Mouse (Mus musculus) midbrain, embryonic 13.5 days (tissue): ENCODE data around the gene Lce3f. TPM values are rescaled to one million over a fixed set of nuclear protein-coding genes. Genes with fewer than 3 reads are reported as not detected.

Experiments used
- ATAC-seq: fragments of 200-750 bp; cut with Nextera tagmentation; 2 replicates; pipeline ENCODE4 v1.8.0; 2017; ENCODE audit warnings: mild to moderate bottlenecking, moderate TSS enrichment, moderate library complexity
- H3K27ac ChIP-seq: fragments of 300-500 bp; sonication (generic); 2 replicates; pipeline ENCODE4 v1.5.1; 2015; ENCODE audit warnings: inconsistent platforms, mild to moderate bottlenecking, moderate library complexity
- H3K27me3 ChIP-seq: fragments of 300-500 bp; sonication (generic); 2 replicates; pipeline ENCODE4 v1.6.1; 2015; ENCODE audit warnings: mild to moderate bottlenecking, inconsistent platforms
- H3K36me3 ChIP-seq: fragments of 300-500 bp; sonication (generic); 2 replicates; pipeline ENCODE4 v1.6.1; 2015; ENCODE audit warnings: mild to moderate bottlenecking, inconsistent platforms
- H3K4me1 ChIP-seq: fragments of 300-500 bp; sonication (generic); replicated peaks from 2 replicates; pipeline ENCODE4 v1.6.1; 2015; ENCODE audit warnings: inconsistent platforms
- H3K4me2 ChIP-seq: fragments of 300-500 bp; sonication (generic); replicated peaks from 2 replicates; pipeline ENCODE4 v1.6.1; 2015; ENCODE audit warnings: moderate library complexity, mild to moderate bottlenecking, inconsistent platforms
- H3K4me3 ChIP-seq: fragments of 300-500 bp; sonication (generic); replicated peaks from 2 replicates; pipeline ENCODE4 v1.5.1; 2015; ENCODE audit warnings: mild to moderate bottlenecking, inconsistent platforms
- H3K9ac ChIP-seq: fragments of 300-500 bp; sonication (generic); replicated peaks from 2 replicates; pipeline ENCODE4 v1.6.1; 2015; ENCODE audit warnings: mild to moderate bottlenecking, inconsistent platforms
- H3K9me3 ChIP-seq: fragments of 300-500 bp; sonication (generic); 2 replicates; pipeline ENCODE4 v1.6.1; 2016; ENCODE audit warnings: mild to moderate bottlenecking, inconsistent platforms
- WGBS: fragments of 180-500 bp; shearing (Covaris S2); methylation state at CpG from one replicate; pipeline ENCODE4 v1.1.7; 2015; 5-methylcytosine and 5-hydroxymethylcytosine counted together
- polyA plus RNA-seq: library from polyadenylated mRNA; unstranded; fragments of >200 nt; fragmentation: Nextera tagmentation; extraction: Ambion mirVana; gene quantifications from 2 replicates; pipeline ENCODE4 v1.2.1, GENCODE M21; 2015

Lce3f gene
- polyA plus RNA-seq, 1 experiment from 2014 or later = not detected

- WGBS = 95% methylated on average over 1 of the region's 1 CpGs
- Histone ChIP-seq H3K4me3 (no peak overlapping the region), H3K4me1 (no peaks in the 10 kb centered on the region), H3K36me3 (no peaks in the 10 kb centered on the region), H3K27ac (no peak overlapping the region), H3K4me2 (no peak overlapping the region), H3K27me3 (0 out of 2 replicates have a peak, but pooled peaks cover 5% of the 10 kb centered on the region), H3K9ac (no peak overlapping the region), H3K9me3 (no peaks in the 10 kb centered on the region)
- ATAC-seq = no peak
These were observed 29.1 kb downstream of the Lce3f start for GRCm38 (mm10) chr3:93021171-93021570.

GRCm38 (mm10) chr3:93023411-93024184 lies 31.6 kb downstream of the Lce3f start:
- H3K27ac ChIP-seq = no peak overlapping the region
- WGBS = 78% methylated on average over 3 of the region's 3 CpGs
- H3K9ac ChIP-seq = no peak overlapping the region
- no peak for ATAC-seq
- no peaks in the 10 kb centered on the region for H3K27me3 ChIP-seq
- no peak overlapping the region for H3K4me3 ChIP-seq
- H3K4me1 ChIP-seq = no peaks in the 10 kb centered on the region
- no peak overlapping the region for H3K4me2 ChIP-seq
- H3K36me3 ChIP-seq = no peaks in the 10 kb centered on the region
- H3K9me3 ChIP-seq = no peaks in the 10 kb centered on the region

- WGBS = 85% methylated on average over 2 of the region's 2 CpGs
- H3K27ac ChIP-seq = no peak overlapping the region
- H3K4me1 ChIP-seq = no peaks in the 10 kb centered on the region
- H3K36me3 ChIP-seq = no peaks in the 10 kb centered on the region
- H3K27me3 ChIP-seq = no peaks in the 10 kb centered on the region
- no peak overlapping the region for H3K4me3 ChIP-seq
- no peak for ATAC-seq
- H3K4me2 ChIP-seq = no peak overlapping the region
- H3K9me3 ChIP-seq = no peaks in the 10 kb centered on the region
- no peak overlapping the region for H3K9ac ChIP-seq
These were observed 33.5 kb downstream of the Lce3f start for GRCm38 (mm10) chr3:93025486-93025885.

GRCm38 (mm10) chr3:93031450-93031849 lies 39.4 kb downstream of the Lce3f start:
- peak; percentile 95 for ATAC-seq
- H3K4me2 ChIP-seq = no peak overlapping the region
- H3K36me3 ChIP-seq = no peaks in the 10 kb centered on the region
- H3K9ac ChIP-seq = no peak overlapping the region
- 52% methylated on average over 5 of the region's 5 CpGs for WGBS
- no peaks in the 10 kb centered on the region for H3K4me1 ChIP-seq
- H3K4me3 ChIP-seq = no peak overlapping the region
- no peaks in the 10 kb centered on the region for H3K9me3 ChIP-seq
- H3K27me3 ChIP-seq = no peaks in the 10 kb centered on the region
- no peak overlapping the region for H3K27ac ChIP-seq

Other genes with a start within 250 kb of the Lce3f start
- not detected in 2 replicates for gene Lce1g, start 239.9 kb upstream of the Lce3f start, polyA plus RNA-seq
- gene Lce1h, start 227.2 kb upstream of the Lce3f start, polyA plus RNA-seq = not detected in 2 replicates
- not detected in 2 replicates for gene Lce1i, start 213.3 kb upstream of the Lce3f start, polyA plus RNA-seq
- not detected in 2 replicates for gene Lce1j, start 201.7 kb upstream of the Lce3f start, polyA plus RNA-seq
- not detected in 2 replicates for gene Lce1k, start 184.3 kb upstream of the Lce3f start, polyA plus RNA-seq
- gene Kprp, start 165.0 kb upstream of the Lce3f start, polyA plus RNA-seq = not detected in 2 replicates
- gene Lce1l, start 140.9 kb upstream of the Lce3f start, polyA plus RNA-seq = not detected in 2 replicates
- gene 2310050C09Rik, start 122.0 kb upstream of the Lce3f start, polyA plus RNA-seq = not detected in 2 replicates
- gene Lce3a, start 66.0 kb upstream of the Lce3f start, polyA plus RNA-seq = not detected in 2 replicates
- gene Lce3b, start 59.2 kb upstream of the Lce3f start, polyA plus RNA-seq = not detected in 2 replicates
- gene Lce3c, start 47.7 kb upstream of the Lce3f start, polyA plus RNA-seq = not detected in 2 replicates
- not detected in 2 replicates for gene Lce3d, start 34.8 kb upstream of the Lce3f start, polyA plus RNA-seq
- gene Lce3e, start 25.2 kb upstream of the Lce3f start, polyA plus RNA-seq = not detected in 2 replicates
- gene Crct1, start 23.5 kb downstream of the Lce3f start, polyA plus RNA-seq = 0.30 and 0.31 TPM in 2 replicates
- gene Lce1m, start 26.8 kb downstream of the Lce3f start, polyA plus RNA-seq = not detected in 2 replicates
- not detected in 2 replicates for gene Gm4858, start 76.6 kb downstream of the Lce3f start, polyA plus RNA-seq
- gene Crnn, start 152.6 kb downstream of the Lce3f start, polyA plus RNA-seq = not detected in 2 replicates
- gene Flg2, start 205.1 kb downstream of the Lce3f start, polyA plus RNA-seq = not detected in 2 replicates